Mouse (Mus musculus) liver, embryonic 15.5 days (tissue): Measurements from ENCODE around the gene Cdc45. TPM values are rescaled to one million over a fixed set of nuclear protein-coding genes. Genes with fewer than 3 reads are reported as not detected.
"Not testable (repeated sequence)": the region's sequence is repeated elsewhere in the genome, so short reads cannot be mapped to it uniquely, and the experiment has no call there.

Source experiments
- ATAC-seq: fragments of 200-750 bp; cut with Nextera tagmentation; 2 replicates; pipeline ENCODE4 v1.8.0; 2017; ENCODE audit warnings: moderate number of reproducible peaks, mild to moderate bottlenecking, moderate library complexity; ENCODE audit not compliant: insufficient read depth
- H3K27ac ChIP-seq: fragments of 300-500 bp; sonication (generic); replicated peaks from 2 replicates; pipeline ENCODE4 v1.5.1; 2015; ENCODE audit warnings: mild to moderate bottlenecking, inconsistent platforms
- H3K27me3 ChIP-seq: fragments of 300-500 bp; sonication (generic); 2 replicates; pipeline ENCODE4 v1.6.1; 2015; ENCODE audit warnings: mild to moderate bottlenecking, inconsistent platforms
- H3K36me3 ChIP-seq: fragments of 300-500 bp; sonication (generic); replicated peaks from 2 replicates; pipeline ENCODE4 v1.6.1; 2015; ENCODE audit warnings: moderate library complexity, mild to moderate bottlenecking, inconsistent platforms
- H3K4me1 ChIP-seq: fragments of 300-500 bp; sonication (generic); replicated peaks from 2 replicates; pipeline ENCODE4 v1.6.1; 2015; ENCODE audit warnings: inconsistent platforms
- H3K4me2 ChIP-seq: fragments of 300-500 bp; sonication (generic); 2 replicates; pipeline ENCODE4 v1.6.1; 2015; ENCODE audit warnings: moderate library complexity, mild to moderate bottlenecking, inconsistent platforms
- H3K4me3 ChIP-seq: fragments of 300-500 bp; sonication (generic); replicated peaks from 2 replicates; pipeline ENCODE4 v1.5.1; 2015; ENCODE audit warnings: mild to moderate bottlenecking, inconsistent platforms
- H3K9ac ChIP-seq: fragments of 300-500 bp; sonication (generic); 2 replicates; pipeline ENCODE4 v1.6.1; 2015; ENCODE audit warnings: moderate library complexity, mild to moderate bottlenecking, inconsistent platforms
- H3K9me3 ChIP-seq: fragments of 300-500 bp; sonication (generic); replicated peaks from 2 replicates; pipeline ENCODE4 v1.6.1; 2016; ENCODE audit warnings: inconsistent platforms
- WGBS: fragments of 180-500 bp; shearing (Covaris S2); methylation state at CpG from one replicate; pipeline ENCODE4 v1.1.7; 2015; ENCODE audit warnings: mixed read lengths; ENCODE audit not compliant: insufficient replicate concordance; 5-methylcytosine and 5-hydroxymethylcytosine counted together
- polyA plus RNA-seq: library from polyadenylated mRNA; unstranded; fragments of >200 nt; fragmentation: Nextera tagmentation; extraction: Ambion mirVana; gene quantifications from 2 replicates; pipeline ENCODE4 v1.2.1, GENCODE M21; 2015

Gene Cdc45
- polyA plus RNA-seq, result 40.7 and 42.7 TPM in 2 replicates

DNA sequence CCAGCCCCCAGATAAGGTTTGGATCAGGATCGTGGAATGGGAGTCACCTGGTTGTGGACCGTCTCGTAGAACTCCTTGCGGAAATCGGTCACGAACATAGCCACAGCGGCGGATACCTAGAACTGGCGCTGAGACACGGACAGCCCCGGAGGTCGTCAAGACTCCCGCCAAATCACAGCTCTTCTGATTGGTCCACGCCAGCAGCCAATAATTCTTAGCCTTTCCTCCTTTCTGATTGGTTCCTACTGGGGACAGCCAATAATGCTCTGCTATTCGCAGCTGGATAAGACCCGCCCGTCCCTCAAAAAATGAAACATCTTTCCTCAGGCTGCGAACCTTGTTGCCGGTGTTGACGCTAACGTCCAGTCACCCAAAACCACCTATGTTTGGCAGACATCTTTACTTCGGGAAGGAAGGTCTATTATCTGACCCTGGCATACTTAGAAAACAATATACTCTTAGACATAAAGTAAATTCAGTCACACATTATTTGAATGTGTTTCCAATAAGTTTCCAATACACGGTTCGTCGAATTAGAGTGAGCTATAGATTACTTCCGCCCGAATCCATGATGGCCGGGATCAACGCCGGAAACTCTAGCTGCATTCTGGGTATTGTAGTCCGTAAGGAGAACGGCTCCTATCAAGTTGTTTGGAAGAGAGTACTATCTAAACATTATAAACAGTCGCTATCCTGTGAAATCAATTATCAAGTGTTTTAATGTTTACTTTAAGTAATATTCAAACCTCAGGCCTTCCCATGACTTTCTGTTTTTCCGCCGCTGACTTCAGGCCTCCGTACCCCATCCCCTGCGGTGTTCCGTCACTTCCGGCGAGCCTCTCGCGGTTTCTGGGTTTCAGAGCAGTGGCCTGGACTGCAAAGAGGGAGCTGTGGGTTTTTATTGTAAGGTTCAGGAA is at the start of gene Cdc45, which contains the start of gene Ufd1:
Gene Cdc45, minus strand, starts transcription at position 520 of the 917 bp plus-strand sequence.
Gene Ufd1, plus strand, starts transcription at position 312 of the 917 bp plus-strand sequence.
- H3K9me3 ChIP-seq, result no peaks in the 10 kb centered on the region

GRCm38 (mm10) chr16:18860186-18860585 is 48.4 kb upstream of the Cdc45 start:
- 40% methylated on average over 1 of the region's 1 CpGs for WGBS
- Histone ChIP-seq H3K9ac (no peak overlapping the region), H3K9me3 (no peaks in the 10 kb centered on the region), H3K27ac (no peak overlapping the region), H3K27me3 (no peaks in the 10 kb centered on the region; the same call in 1 of the 2 replicates), H3K36me3 (no peaks in the 10 kb centered on the region), H3K4me3 (no peak overlapping the region), H3K4me2 (no peak overlapping the region), H3K4me1 (no peaks in the 10 kb centered on the region)
- no peak for ATAC-seq

More for the DNA sequence above, at the start of gene Cdc45, which contains the start of gene Ufd1:
- H3K9ac ChIP-seq, result peak within 1 kb of the TSS; percentile 74
- ATAC-seq, result peak; percentile 91
- peaks cover 66% of the 10 kb centered on the region for H3K36me3 ChIP-seq
- H3K4me1 ChIP-seq, result peaks cover 48% of the 10 kb centered on the region
- H3K4me3 ChIP-seq, result peak within 1 kb of the TSS; percentile 70
- H3K27me3 ChIP-seq, result no peaks in the 10 kb centered on the region
- H3K4me2 ChIP-seq, result peak within 1 kb of the TSS; percentile 83
- under 1% methylated on average over 42 of the region's 42 CpGs for WGBS
- peak within 1 kb of the TSS; percentile 80 for H3K27ac ChIP-seq

DNA sequence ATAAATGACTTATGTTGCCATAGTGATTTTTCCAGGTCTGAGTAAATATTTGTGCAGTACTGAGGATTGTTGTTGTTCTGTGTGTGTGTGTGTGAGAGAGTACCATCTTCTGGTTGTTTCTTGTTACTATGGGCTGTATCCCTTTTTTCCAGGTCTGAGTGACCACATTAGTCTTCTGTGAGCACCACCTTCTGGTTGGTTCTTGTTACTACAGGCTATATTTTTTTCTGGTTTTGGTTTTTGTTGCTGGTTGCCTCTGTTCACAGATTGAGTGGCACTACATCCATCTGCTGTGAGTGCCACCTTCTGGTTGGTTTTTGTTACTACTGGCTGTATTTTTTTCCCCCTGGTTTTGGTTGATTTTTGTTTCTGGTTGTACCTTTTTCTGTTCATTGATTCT is 46.8 kb upstream of the Cdc45 start:
- no peak overlapping the region for H3K4me2 ChIP-seq
- no peak overlapping the region for H3K4me3 ChIP-seq
- no peak for ATAC-seq
- no peak overlapping the region for H3K27ac ChIP-seq
- no peaks in the 10 kb centered on the region for H3K9me3 ChIP-seq
- H3K36me3 ChIP-seq, result no peaks in the 10 kb centered on the region
- H3K27me3 ChIP-seq, result no peaks in the 10 kb centered on the region
- H3K9ac ChIP-seq, result no peak overlapping the region
- H3K4me1 ChIP-seq, result no peaks in the 10 kb centered on the region

GRCm38 (mm10) chr16:18849521-18850190 is 37.9 kb upstream of the Cdc45 start:
- 76% methylated on average over 17 of the region's 17 CpGs for WGBS
- not testable (repeated sequence) for H3K9me3 ChIP-seq, H3K4me2 ChIP-seq, H3K9ac ChIP-seq, H3K4me3 ChIP-seq, H3K27me3 ChIP-seq, H3K36me3 ChIP-seq, H3K4me1 ChIP-seq, H3K27ac ChIP-seq, ATAC-seq

DNA sequence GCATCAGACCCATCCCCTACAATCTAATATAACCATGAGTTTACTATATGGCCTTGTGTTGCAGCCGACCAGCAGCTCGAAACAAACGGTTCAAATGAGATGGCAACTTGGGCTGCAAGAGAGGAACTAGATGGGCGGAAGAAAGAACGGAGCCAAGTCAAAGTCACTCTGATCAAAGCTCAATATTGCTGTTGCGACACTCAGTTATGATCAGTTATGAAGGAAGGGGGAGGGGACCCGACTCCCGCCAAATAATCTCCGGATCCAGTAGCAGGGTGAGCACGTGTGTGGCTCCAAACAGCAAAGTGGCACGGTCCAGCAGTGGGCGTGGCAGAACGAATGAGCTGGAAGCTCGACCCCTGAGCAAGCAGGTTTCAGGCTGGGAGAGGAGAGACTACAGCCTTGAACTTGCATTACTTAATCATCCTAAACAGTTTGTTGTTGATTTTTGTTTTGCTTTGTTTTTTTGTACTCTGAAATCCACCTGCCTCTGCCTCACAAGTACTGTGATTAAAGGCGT is 34.6 kb upstream of the Cdc45 start:
- H3K27me3 ChIP-seq, result no peaks in the 10 kb centered on the region
- H3K4me3 ChIP-seq, result no peak overlapping the region
- H3K9ac ChIP-seq, result no peak overlapping the region
- WGBS, result 76% methylated on average over 15 of the region's 15 CpGs
- no peaks in the 10 kb centered on the region for H3K4me1 ChIP-seq
- no peak for ATAC-seq
- H3K9me3 ChIP-seq, result no peaks in the 10 kb centered on the region
- H3K4me2 ChIP-seq, result no peak overlapping the region
- H3K36me3 ChIP-seq, result no peaks in the 10 kb centered on the region
- H3K27ac ChIP-seq, result no peak overlapping the region

DNA sequence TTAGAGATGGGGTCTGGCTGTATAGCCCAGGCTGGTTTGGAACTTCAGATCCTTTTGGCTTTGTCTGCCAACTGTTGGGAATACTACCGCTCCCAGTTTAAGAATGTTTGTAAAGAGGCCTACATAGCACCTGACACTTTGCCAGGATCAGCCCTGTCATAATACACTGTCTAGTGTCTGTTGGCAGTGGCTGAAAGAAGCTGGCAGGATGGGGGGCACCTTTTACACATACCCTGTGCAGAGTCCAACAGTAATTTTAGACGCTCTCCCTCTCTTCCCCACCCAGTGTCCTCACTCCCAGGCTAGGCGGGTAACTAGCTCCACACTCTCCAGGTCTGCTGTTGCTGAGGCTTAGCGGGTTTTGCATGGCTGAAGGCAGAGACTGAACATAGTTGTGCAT is 26.6 kb upstream of the Cdc45 start:
- Histone ChIP-seq H3K27ac (no peak overlapping the region), H3K9me3 (no peaks in the 10 kb centered on the region), H3K4me1 (peaks cover 8% of the 10 kb centered on the region), H3K4me3 (no peak overlapping the region), H3K36me3 (peaks cover 37% of the 10 kb centered on the region), H3K27me3 (no peaks in the 10 kb centered on the region), H3K4me2 (no peak overlapping the region), H3K9ac (no peak overlapping the region)
- ATAC-seq, result no peak
- WGBS, result 91% methylated on average over 4 of the region's 4 CpGs

- ATAC-seq, result peak; percentile 98
- Histone ChIP-seq H3K27me3 (no peaks in the 10 kb centered on the region), H3K4me1 (peaks cover 8% of the 10 kb centered on the region), H3K4me2 (peak within 1 kb of the TSS; percentile 81), H3K4me3 (peak within 1 kb of the TSS; percentile 85), H3K36me3 (peaks cover 54% of the 10 kb centered on the region), H3K9ac (peak within 1 kb of the TSS; percentile 92), H3K27ac (peak within 1 kb of the TSS; percentile 78), H3K9me3 (no peaks in the 10 kb centered on the region)
- under 1% methylated on average over 46 of the region's 46 CpGs for WGBS
These were observed 24.9 kb upstream of the Cdc45 start, which contains the start of the genes 2510002D24Rik and Gm28539 for GRCm38 (mm10) chr16:18836468-18837208. Gene 2510002D24Rik, plus strand, starts transcription at chr16:18836578. Gene Gm28539, plus strand, starts transcription at chr16:18836584.

- Histone ChIP-seq H3K4me1 (peaks cover 8% of the 10 kb centered on the region), H3K9ac (peak overlapping the region; percentile 92; the same call in 1 of the 2 replicates), H3K4me2 (peak overlapping the region; percentile 81), H3K9me3 (no peaks in the 10 kb centered on the region), H3K27me3 (no peaks in the 10 kb centered on the region), H3K27ac (no peak overlapping the region), H3K36me3 (peaks cover 59% of the 10 kb centered on the region), H3K4me3 (peak overlapping the region; percentile 85)
- WGBS, result 23% methylated on average over 3 of the region's 3 CpGs
- 0 out of 2 replicates have a peak, but pooled peaks have one; percentile 7 for ATAC-seq
These were observed 24.3 kb upstream of the Cdc45 start for GRCm38 (mm10) chr16:18836073-18836467.

DNA sequence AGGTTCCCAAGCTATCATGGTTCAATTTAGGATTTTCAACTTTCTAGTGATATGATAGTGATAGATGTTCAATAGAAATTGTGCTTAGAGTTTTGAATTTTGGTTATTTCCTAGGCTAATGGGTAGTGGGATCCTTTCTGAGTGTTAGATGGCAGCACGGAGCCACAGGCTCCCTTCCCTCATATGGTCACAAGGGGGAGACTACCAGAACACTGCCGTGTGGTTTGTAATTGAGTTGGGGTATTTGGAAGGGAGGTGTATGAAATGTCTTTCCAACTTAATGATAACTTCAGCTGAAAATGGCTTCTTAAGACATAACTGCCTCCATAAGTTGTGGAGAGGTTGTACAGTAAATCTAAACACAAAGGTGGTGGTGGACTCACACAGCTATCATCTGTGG is 21.7 kb upstream of the Cdc45 start:
- H3K36me3 ChIP-seq, result peaks cover 73% of the 10 kb centered on the region
- H3K9ac ChIP-seq, result no peak overlapping the region
- H3K27ac ChIP-seq, result no peak overlapping the region
- no peak for ATAC-seq
- 70% methylated on average over 2 of the region's 2 CpGs for WGBS
- no peaks in the 10 kb centered on the region for H3K27me3 ChIP-seq
- H3K4me2 ChIP-seq, result no peak overlapping the region
- no peak overlapping the region for H3K4me3 ChIP-seq
- peaks cover 8% of the 10 kb centered on the region for H3K4me1 ChIP-seq
- H3K9me3 ChIP-seq, result no peaks in the 10 kb centered on the region

DNA sequence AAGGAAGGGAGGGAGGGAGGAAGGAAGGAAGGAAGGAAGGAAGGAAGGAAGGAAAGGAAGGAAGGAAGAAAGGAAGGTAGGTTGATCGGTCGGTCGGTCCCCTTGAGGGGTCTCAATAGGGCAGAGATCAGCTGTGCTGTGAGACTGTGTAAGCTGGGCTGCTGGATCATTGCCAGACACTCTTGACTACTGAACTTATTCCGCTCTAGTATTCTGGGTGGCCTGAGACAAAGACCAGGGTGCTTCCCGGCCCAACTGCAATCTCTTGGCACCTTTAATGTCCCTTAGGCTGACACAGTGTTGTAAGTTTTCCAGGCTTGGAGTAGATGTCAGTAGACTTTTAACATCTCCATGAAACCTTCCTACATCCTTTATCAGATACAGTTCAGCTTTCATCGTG is 17.3 kb upstream of the Cdc45 start:
- Histone ChIP-seq H3K27me3 (no peaks in the 10 kb centered on the region), H3K4me3 (no peak overlapping the region), H3K9ac (no peak overlapping the region), H3K27ac (no peak overlapping the region), H3K9me3 (no peaks in the 10 kb centered on the region), H3K4me2 (no peak overlapping the region), H3K4me1 (no peaks in the 10 kb centered on the region), H3K36me3 (peaks cover 97% of the 10 kb centered on the region)
- 80% methylated on average over 6 of the region's 6 CpGs for WGBS
- ATAC-seq, result no peak
